Mouse (Mus musculus) layer of hippocampus, adult 18-20 months (tissue): ENCODE measurements at regions not wholly inside any gene's neighbourhood (a gene's known extent, or its start where the extent isn't known, plus 50 kb on each side); places are given as distances from the start of the nearest gene placed in this dataset.

Experiments
- DNase-seq, 2 experiments: peaks; one replicate each; pipeline ENCODE4 v3.0.0; 2022; ENCODE audit warnings: low spot score in 2 of 2

DNA sequence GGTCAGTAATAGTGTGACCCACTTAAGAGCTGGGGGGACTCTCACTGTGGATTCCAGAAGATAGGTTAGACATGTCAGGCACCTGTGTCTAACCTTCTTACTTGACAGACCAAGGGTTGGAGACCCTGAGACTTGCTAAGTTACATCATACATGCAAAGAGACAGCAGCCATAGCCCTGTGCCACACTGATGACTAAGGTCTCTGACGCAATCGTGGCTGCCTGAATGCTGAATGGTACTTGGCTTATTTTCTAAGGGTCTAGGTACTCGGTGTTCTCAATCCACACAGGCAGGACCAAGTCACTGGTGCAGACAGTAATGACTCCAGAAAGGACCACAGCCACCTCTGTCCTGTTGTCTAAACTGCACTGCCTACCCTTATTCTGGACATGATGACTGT, 147.8 kb upstream of the Mdm1 start:
- no peak for DNase-seq

GRCm38 (mm10) chr10:117994768-117995167, 146.8 kb upstream of the Mdm1 start:
- DNase-seq: no peak

GRCm38 (mm10) chr10:117997796-117998195, 143.8 kb upstream of the Mdm1 start:
- DNase-seq: no peak

DNA sequence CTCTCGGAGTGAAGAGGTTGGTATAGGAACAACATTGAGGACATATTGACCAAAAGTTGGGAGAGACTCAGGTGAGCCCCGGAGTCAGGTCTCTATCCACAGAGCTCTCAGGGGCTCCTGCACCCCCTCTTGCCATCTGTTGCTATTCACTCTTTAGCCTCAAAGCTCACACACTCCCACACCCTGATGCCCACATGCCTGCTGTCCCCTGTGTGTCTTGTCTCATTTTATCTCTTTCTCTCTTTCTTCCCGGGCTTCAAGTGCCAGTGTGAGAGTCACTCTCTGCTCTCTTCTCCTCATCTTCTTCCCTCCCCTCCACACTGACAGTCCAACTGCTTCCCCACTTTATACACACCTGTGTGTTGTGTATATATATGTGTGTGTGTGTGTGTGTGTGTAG, 141.0 kb upstream of the Mdm1 start:
- no peak for DNase-seq

- DNase-seq: no peak
Measured at GRCm38 (mm10) chr10:118001501-118001900, 140.1 kb upstream of the Mdm1 start.

GRCm38 (mm10) chr10:118001971-118002370, 139.6 kb upstream of the Mdm1 start:
- DNase-seq: no peak

- DNase-seq: no peak
Measured at GRCm38 (mm10) chr10:118002559-118002958, 139.1 kb upstream of the Mdm1 start.

GRCm38 (mm10) chr10:118003179-118003578, 138.4 kb upstream of the Mdm1 start:
- DNase-seq: peak in 1 of 2 experiments; percentile 21

DNA sequence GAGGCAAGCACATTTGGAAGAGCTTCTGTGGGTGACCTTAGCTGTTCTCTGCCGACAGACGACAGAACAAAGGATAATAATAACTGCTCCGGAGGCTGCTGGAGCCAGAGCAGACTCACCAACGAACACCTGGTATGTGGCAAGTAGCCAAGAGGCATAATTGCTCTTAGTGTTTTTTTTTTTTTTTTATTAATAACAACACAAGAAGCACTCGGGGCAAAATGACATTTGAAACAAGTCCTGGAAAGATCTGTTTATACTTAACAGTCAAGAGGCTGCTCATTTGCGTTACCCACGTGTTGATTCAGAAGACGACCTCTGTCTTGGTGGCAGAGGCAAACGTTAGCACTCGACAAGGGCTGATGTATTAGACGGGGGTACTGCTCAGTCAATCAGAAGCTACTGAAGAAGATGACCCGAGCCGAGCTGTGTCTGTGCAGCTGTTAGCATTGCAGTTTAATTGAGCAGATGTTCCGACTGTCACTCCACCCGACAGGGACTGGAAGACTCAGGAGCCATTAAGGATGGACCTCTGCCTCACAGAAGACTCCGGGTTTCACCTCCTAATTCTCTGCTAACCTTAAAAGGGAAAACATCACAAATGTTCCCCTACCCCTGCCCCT, 137.8 kb upstream of the Mdm1 start:
- no peak for DNase-seq

DNA sequence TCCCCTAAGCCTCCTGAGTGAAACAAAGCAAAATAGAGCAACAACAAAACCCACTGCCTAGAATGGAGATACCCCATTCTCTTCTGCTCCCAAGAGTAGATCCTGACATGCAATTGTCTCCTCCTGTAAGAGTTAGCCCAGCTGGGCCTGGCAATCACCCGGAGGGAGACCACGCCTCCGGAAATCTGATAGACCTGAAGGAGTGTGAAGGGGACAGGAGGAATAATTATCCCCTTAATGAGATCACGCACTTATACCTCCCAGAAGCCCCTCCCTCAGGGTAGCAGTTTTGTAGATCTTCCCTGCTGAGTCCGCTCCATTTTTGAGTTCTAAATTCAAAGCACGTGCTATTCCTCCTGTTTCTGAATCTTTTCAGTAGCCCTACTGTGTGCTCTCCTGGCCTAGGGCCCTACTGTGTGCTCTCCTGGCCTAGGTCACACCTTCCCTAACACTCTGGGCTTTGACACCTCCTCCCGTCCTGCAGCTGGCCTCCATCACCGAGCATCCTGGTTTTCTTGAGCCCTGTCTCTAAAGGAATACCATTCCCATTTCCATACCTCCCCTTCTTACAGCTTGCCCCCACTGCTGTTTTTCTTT, 137.2 kb upstream of the Mdm1 start:
- no peak for DNase-seq

DNA sequence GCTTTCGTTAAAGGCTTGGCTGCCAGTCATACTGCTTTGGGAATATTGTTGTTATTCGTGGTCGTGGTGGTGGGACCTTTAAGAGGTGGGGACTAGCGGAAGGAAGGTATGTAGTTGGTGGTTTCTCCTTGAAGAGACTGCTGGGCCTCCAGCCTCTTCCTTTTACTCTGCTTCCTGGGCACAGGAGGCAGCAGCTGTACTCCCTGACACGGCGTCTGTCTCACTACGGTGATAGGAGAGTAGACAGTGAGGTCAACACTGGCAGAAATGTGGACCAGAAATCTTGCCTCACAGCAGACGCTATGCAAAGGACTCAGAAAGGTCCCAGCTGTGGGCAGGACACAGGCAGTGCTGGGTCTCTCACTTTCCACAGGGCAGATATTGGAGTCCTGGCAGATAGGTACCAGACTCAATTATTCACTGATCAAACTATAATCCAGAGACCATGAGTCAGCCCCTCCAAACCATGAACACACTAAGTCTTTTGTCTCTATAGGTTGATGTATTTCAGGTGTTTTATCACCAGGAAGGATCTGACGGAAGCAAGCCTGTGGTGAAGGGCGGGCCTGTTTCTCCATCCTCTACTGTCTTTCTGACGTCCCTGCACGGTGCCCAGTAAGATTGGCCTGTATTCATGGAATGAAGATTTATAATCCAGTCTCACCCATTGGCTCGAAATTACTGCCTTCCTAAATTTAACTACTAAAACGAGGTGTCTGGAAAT, 134.6 kb upstream of the Mdm1 start:
- no peak for DNase-seq

DNA sequence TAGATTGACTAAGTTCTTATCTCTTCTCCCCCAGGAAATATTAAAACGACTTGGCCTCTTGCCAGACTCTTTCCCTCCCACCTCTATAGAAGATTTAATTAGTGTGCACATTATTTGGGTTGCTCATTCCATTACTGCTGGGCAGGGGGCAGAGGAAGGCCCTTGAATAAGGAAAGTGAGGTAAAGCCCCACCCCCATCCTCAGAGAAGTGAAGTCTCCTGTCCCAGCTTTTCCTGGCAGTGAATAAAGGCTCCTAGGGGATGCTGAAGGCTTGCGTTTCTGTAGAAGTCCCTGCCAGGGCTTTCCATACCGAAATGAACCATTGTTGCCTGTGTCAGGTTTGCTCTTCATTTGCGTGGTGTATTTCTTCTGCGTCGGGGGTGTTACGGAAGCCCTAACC, 133.8 kb upstream of the Mdm1 start:
- no peak for DNase-seq

DNA sequence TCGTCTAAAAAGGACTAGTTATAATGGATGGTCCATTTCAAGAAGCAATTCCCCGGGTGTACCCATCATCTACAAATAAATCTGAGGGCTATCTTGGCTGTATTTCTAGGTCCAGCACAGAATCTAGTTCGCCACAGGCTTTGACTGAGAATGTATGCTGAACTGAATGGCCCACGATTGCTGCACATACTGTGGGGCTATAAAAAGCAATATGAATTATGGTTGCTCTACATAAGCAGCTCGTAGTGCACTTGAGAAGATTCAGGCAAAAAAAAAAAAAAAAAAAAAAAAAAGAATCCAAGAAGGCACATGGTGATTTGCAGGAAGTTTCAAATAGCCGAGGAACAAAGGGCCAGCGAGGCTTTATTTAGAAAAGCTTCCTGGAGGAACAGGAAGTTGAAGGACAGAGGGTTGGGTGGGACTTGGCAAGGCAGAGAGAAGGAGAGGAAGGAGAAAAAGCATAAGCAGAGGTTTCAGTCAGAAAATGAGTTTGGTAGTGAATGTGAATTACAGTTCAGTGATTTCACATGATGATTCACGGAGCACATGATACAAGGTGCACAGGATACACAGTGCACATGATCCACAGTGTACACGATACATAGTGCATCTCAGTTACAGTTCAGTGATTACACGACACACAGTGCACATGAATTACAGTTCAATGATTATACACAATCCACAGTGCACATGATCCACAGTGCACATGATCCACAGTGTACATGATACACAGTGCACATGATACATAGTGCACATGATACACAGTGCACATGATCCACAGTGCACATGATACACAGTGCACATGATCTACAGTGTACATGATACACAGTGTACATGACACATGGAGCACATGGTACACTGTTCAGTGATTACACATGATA, 129.7 kb upstream of the Mdm1 start:
- no peak for DNase-seq

- DNase-seq: no peak
Measured at GRCm38 (mm10) chr10:118028831-118029230, 112.8 kb upstream of the Mdm1 start.

DNA sequence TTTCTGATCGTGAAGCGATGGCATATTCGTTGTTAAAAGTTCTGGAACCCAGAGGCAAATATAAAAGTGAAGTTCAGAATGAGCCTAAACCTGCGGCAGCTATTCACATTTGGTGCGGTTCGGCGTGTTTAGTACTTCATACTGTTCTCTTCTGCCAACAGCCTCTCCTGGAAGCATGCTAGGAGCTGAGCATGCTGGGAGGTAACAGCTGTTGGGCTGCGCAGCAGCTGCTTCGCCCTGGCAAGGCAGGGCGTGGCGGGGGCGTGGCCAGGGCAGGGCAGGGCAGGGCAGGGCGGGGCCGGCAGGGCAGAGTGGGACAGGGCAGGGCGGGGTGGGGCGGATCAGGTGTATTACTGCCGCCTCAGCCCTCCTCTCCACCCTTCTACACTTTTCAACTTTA, 107.2 kb upstream of the Mdm1 start:
- DNase-seq: no peak

GRCm38 (mm10) chr10:118035035-118035434, 106.6 kb upstream of the Mdm1 start:
- no peak for DNase-seq

GRCm38 (mm10) chr10:118038465-118038864, 103.1 kb upstream of the Mdm1 start:
- no peak for DNase-seq

GRCm38 (mm10) chr10:118039056-118039455, 102.6 kb upstream of the Mdm1 start:
- no peak for DNase-seq

DNA sequence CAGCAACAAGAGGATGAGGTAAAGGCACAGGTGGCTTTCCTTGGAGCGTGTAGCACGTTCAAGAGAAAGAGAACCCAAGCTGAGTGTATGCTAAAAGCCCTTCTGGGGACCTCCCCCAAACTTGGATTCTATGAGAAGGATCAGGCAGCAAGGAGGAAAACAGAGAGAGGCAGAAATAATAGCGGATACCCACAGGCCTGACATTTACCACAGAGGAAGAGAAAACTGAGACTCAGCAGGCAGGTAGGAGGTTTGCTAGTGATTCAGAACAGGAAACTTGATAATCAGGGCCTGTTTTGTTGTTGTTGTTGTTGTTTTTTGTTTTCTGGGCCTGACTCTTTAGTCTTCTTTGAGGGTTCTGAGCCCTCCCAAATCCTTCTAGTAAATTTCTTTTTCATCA, 100.5 kb upstream of the Mdm1 start:
- no peak for DNase-seq

DNA sequence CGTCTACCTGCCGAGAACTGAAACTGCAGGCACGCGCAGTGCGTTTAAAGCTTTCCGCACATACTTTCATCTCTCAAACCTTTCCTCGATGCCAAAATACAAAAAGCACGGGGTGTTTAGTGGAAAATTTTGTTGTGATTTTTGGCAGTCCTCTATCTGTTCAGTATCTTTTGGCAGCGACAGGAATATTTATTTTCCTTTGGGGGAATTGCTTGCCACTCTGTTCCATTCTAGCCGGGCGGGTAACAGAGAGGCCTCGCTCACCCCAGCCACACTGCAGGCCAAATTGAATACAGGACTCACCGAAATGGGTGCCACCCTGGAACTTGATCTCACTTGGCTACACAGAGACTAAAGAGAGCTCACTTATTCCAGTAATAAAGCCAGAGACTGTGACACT, 97.8 kb upstream of the Mdm1 start:
- DNase-seq: peak; percentile 15 to 39

DNA sequence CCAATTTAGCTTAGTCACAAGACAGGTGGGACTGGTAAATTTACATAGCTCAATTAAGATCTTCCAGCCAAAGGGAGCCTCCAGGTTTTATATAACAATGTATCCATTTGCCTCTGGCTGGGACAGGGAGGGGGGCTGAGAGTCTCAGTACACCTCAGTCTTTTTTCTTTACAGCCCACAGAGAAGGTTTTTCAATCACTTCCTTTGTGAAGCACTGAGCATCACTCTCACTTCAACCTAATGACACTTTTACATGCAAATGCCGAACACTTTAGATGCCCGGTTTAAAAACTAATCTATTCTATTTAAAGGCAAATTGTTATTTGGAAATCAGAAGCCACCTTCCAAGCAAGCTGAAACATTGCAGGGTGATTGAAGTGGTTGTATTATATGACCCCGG, 96.8 kb upstream of the Mdm1 start:
- DNase-seq: no peak

- DNase-seq: no peak
Measured at GRCm38 (mm10) chr10:118045427-118045826, 96.2 kb upstream of the Mdm1 start.
